8 mouse cellular contexts compared by ENCODE assay signal in genomic region chr2:141231011-141231668, GRCm38 (mm10).
A peak's percentile ranks its signal among the peaks of the same experiment; 100 is the strongest.
DNase-seq lines count a peak whose midpoint lies in the region; ATAC-seq and TF ChIP-seq lines count a peak whose summit lies in the region.

No protein-coding gene starts in this region.

- ATAC-seq in hindbrain, embryonic 11.5 days (ENCODE audit: low FRiP score), result peak; percentile 57; the same call in 1 of the 2 replicates
- peak; percentile 69; the same call in 1 of the 2 replicates for ATAC-seq in hindbrain, postnatal 0 days
- ATAC-seq in midbrain, embryonic 14.5 days (ENCODE audit: low FRiP score, low TSS enrichment), result peak; percentile 73; the same call in 1 of the 2 replicates

- 0 out of 2 replicates have a peak, but pooled peaks cover 2% of the 10 kb centered on the region for H3K4me1 ChIP-seq in hindbrain, embryonic 11.5 days (replicated peaks; ENCODE audit: control insufficient read depth, insufficient read depth, low read length)
- peaks cover 11% of the 10 kb centered on the region for H3K4me1 ChIP-seq in hindbrain, embryonic 10.5 days (replicated peaks)
- H3K4me1 ChIP-seq in hindbrain, postnatal 0 days (ENCODE audit: insufficient read depth, low read length), result no peaks in the 10 kb centered on the region
- peaks cover 11% of the 10 kb centered on the region; the same call in 1 of the 2 replicates for H3K4me1 ChIP-seq in midbrain, embryonic 14.5 days (ENCODE audit: control insufficient read depth, insufficient read depth, low read length)

- H3K9me3 ChIP-seq in hindbrain, embryonic 11.5 days (ENCODE audit: control insufficient read depth, low read length), result no peaks in the 10 kb centered on the region
- no peaks in the 10 kb centered on the region for H3K9me3 ChIP-seq in hindbrain, embryonic 10.5 days
- H3K9me3 ChIP-seq in hindbrain, postnatal 0 days (ENCODE audit: low read length), result no peaks in the 10 kb centered on the region
- no peaks in the 10 kb centered on the region for H3K9me3 ChIP-seq in midbrain, embryonic 14.5 days (ENCODE audit: control insufficient read depth, low read length)

- 36% methylated on average over 16 of the region's 16 CpGs for WGBS in hindbrain, embryonic 11.5 days
- WGBS in hindbrain, embryonic 10.5 days, result 38% methylated on average over 16 of the region's 16 CpGs
- WGBS in hindbrain, postnatal 0 days, result 23% methylated on average over 16 of the region's 16 CpGs
- 12% methylated on average over 16 of the region's 16 CpGs for WGBS in midbrain, embryonic 14.5 days

- DNase-seq in hindbrain, embryonic 11.5 days (ENCODE audit: low spot score), result no peak
- DNase-seq in hindbrain, embryonic 10.5 days (ENCODE audit: low spot score), result no peak
- DNase-seq in embryo, embryonic 9.5 days (ENCODE audit: extremely low spot score), result peak; percentile 24
- peak; percentile 60 for DNase-seq in hindbrain, postnatal 0 days (ENCODE audit: low spot score)
- DNase-seq in midbrain, embryonic 14.5 days, result peak; percentile 72
- no peak for DNase-seq in spleen, adult 12 weeks (ENCODE audit: low spot score)
- no peak for DNase-seq in spleen, postnatal 4 days (ENCODE audit: low spot score in 2 of 2)
- DNase-seq in urinary bladder, adult 2 months (ENCODE audit: low spot score), result no peak

- H3K4me2 ChIP-seq in hindbrain, embryonic 11.5 days (replicated peaks; ENCODE audit: low read depth, low read length), result no peak overlapping the region
- H3K4me2 ChIP-seq in hindbrain, postnatal 0 days (ENCODE audit: low read depth, low read length), result peak overlapping the region; percentile 42
- peak overlapping the region; percentile 43 for H3K4me2 ChIP-seq in midbrain, embryonic 14.5 days (ENCODE audit: low read length)

- no peaks in the 10 kb centered on the region for H3K36me3 ChIP-seq in hindbrain, embryonic 11.5 days (ENCODE audit: control insufficient read depth, insufficient read depth, low read length)
- H3K36me3 ChIP-seq in hindbrain, embryonic 10.5 days, result no peaks in the 10 kb centered on the region
- H3K36me3 ChIP-seq in hindbrain, postnatal 0 days (ENCODE audit: insufficient read depth, low read length), result no peaks in the 10 kb centered on the region
- no peaks in the 10 kb centered on the region for H3K36me3 ChIP-seq in midbrain, embryonic 14.5 days (ENCODE audit: control insufficient read depth, insufficient read depth, low read length)

- no peak overlapping the region for H3K27ac ChIP-seq in hindbrain, embryonic 11.5 days (ENCODE audit: low read depth, low read length)
- no peak overlapping the region for H3K27ac ChIP-seq in hindbrain, embryonic 10.5 days
- no peak overlapping the region for H3K27ac ChIP-seq in hindbrain, postnatal 0 days
- no peak overlapping the region for H3K27ac ChIP-seq in midbrain, embryonic 14.5 days (replicated peaks; ENCODE audit: low read depth, low read length)

- no peak overlapping the region for H3K4me3 ChIP-seq in hindbrain, embryonic 11.5 days (ENCODE audit: low read depth, low read length)
- H3K4me3 ChIP-seq in hindbrain, embryonic 10.5 days, result no peak overlapping the region
- H3K4me3 ChIP-seq in hindbrain, postnatal 0 days (ENCODE audit: low read length), result peak overlapping the region; percentile 8; the same call in 1 of the 2 replicates
- H3K4me3 ChIP-seq in midbrain, embryonic 14.5 days (replicated peaks; ENCODE audit: low read depth, low read length), result 0 out of 2 replicates have a peak overlapping the region, but pooled peaks have one; percentile 10

- no peak overlapping the region for H3K9ac ChIP-seq in hindbrain, embryonic 11.5 days (ENCODE audit: low read depth, low read length)
- no peak overlapping the region for H3K9ac ChIP-seq in hindbrain, postnatal 0 days (replicated peaks; ENCODE audit: low read length)
- no peak overlapping the region for H3K9ac ChIP-seq in midbrain, embryonic 14.5 days (replicated peaks; ENCODE audit: low read length)

- no peaks in the 10 kb centered on the region for H3K27me3 ChIP-seq in hindbrain, embryonic 11.5 days (ENCODE audit: control insufficient read depth, insufficient read depth, low read length)
- H3K27me3 ChIP-seq in hindbrain, embryonic 10.5 days (ENCODE audit: insufficient read depth, poor library complexity, severe bottlenecking), result no peaks in the 10 kb centered on the region
- H3K27me3 ChIP-seq in hindbrain, postnatal 0 days (ENCODE audit: insufficient read depth, low read length), result no peaks in the 10 kb centered on the region
- H3K27me3 ChIP-seq in midbrain, embryonic 14.5 days (ENCODE audit: control insufficient read depth, insufficient read depth, low read length), result no peaks in the 10 kb centered on the region

- no peak for TF ChIP-seq CTCF in hindbrain, postnatal 0 days (IDR thresholded peaks at IDR 0.05; ENCODE audit: low read depth)

Comparison
In these comparisons a context has a peak if more than half of its experiments do, and no peak if none do; other contexts are left out.
1. DNase-seq: peak in embryo, embryonic 9.5 days (single experiment), hindbrain, postnatal 0 days (single experiment) and midbrain, embryonic 14.5 days (single experiment); none in hindbrain, embryonic 11.5 days (single experiment), hindbrain, embryonic 10.5 days (single experiment), spleen, adult 12 weeks (single experiment), spleen, postnatal 4 days (0 of 2) and urinary bladder, adult 2 months (single experiment).
2. H3K4me3 ChIP-seq: peak in hindbrain, postnatal 0 days (single experiment) and midbrain, embryonic 14.5 days (single experiment); none in hindbrain, embryonic 11.5 days (single experiment) and hindbrain, embryonic 10.5 days (single experiment).
3. Peak in every context shown above with its lines, with median percentiles within 50 percentile points of each other: ATAC-seq.